Mouse (Mus musculus) layer of hippocampus, adult 11-12 months (tissue): ENCODE data around the gene Adgrd1.
"Not testable (repeated sequence)": the region's sequence is repeated elsewhere in the genome, so short reads cannot be mapped to it uniquely, and the experiment has no call there.

Experiments
- DNase-seq: peaks from one replicate; pipeline ENCODE4 v3.0.0; 2022; ENCODE audit warnings: low spot score

Adgrd1 gene

DNA sequence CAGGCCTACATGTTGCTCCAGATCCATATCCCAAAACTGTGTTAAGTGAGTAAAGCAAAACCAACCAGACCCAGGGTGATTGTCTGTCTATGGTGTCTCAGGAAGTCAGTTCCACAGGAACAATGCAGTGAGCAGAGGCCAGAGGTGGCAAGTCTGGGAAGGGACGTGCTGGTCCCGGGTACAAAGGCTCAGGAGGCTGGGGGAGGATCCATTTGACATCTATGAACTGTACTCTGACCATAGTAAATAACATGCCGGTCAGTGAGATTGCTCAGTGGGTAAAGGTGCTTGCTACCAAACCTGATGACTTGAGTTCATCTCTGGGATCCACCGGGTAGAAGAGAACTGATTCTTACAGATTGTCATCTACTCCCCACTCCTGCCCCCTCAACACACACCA lies 3.4 kb upstream of the Adgrd1 start:
- no peak for DNase-seq

DNA sequence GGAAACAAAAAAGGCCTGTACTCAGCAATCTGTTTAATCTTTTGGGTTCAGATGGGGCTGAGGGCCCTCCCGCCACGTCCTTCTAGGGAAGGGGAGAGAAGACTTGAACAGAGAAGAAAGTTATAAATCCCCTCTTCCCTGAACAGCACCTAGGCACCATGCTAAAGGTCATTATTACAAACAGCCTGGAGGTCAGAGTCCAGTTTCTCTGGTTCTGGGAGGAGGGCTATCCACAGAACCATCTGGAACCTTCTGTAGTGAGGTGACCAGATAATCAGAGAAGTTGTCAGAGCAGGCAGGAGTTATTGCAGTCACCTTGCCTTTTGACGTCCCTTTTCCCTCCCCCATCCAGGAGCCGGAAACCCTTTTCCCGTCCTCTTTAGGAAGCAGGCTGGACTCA lies 2.3 kb upstream of the Adgrd1 start:
- no peak for DNase-seq

DNA sequence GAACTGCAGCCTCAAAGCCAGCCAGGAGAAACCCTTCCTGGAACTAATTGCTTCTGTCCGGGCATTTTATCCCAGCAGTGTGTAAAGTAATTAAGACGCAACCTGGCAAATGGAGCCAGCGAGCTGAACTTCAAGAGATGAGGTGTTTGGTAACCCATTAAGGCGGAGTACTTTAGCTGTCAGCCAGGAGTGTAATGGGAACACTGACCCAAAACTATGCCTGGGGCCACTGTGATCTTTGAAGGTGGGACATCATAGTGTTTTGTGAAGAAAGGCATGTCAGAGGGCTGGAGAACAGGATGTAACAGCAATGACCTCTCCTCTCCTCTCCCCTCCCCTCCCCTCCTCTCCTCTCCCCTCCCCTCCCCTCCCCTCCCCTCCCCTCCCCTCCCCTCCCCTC lies 7.5 kb downstream of the Adgrd1 start:
- no peak for DNase-seq

DNA sequence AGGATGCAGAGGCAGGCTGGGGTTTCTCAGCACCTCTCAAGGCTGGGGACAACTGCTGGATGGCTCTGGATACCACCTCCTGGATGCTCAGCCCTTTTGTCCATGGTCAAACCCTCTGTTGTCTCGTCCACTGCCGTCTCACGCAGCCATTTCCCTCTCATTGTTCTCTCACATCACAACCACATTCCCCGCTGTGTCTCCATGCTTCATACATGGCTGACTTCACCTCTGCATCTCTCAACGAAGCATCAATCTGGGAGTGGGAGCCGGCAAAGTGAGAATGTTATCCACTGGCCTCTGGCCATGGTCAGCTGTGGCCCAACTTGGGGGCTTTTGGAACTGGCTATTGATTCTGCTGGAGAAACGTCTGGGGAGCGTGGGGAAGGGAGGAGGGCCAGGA lies 15.2 kb downstream of the Adgrd1 start:
- DNase-seq = no peak

DNA sequence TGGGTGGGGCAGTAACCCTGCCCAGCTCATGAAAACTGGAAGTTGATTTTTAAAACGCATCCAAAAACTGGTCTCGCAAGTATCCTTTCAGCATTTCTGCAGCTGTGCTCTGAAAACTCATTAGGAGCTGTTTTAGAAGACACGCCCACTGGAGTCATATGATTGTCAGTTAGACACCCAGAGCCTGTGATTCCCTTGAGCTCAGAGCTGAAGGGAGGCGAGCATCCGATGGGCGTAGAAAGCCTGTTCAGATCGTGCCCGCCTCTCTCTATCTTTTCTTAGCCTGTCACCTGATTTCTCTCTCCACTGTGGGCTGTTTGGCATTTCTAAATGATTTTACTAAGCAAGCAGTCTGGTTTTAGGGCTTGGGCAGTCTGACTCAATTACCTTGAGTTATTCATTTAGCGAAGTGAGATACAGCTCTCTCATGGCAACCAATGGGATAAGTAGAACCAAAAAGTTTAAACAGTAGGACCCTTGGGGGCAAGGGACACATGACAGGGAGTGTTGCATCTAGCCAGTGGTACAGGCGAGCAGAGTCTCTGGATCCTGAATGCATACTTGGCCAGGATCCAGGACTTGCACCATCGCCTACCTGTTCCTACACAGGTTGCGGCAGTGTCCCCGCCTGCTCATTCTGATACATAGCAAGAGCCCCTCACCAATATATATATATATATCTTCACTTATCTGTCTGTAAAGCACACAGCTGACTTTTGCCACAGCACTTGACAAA lies 17.4 kb downstream of the Adgrd1 start:
- DNase-seq = peak; percentile 54

DNA sequence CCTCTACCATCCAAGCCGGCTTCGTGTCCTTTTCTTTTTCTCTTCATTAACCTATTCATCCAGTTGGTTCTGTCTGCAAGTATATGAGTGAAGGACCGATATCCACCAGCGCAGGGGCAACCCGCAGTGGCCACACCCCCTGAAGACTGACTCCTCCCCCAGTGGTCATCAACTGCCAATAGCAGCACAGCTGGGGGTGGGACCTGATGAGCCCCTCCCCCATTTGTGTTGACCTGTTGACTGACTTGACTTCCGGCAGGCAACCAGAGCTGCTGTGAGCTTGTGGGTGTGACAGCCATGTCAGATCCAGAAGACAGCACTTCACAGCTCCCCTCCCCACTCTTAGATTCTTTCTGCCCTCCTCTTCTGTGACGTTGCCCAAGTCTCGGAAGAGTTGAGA lies 19.7 kb downstream of the Adgrd1 start:
- DNase-seq = no peak

DNA sequence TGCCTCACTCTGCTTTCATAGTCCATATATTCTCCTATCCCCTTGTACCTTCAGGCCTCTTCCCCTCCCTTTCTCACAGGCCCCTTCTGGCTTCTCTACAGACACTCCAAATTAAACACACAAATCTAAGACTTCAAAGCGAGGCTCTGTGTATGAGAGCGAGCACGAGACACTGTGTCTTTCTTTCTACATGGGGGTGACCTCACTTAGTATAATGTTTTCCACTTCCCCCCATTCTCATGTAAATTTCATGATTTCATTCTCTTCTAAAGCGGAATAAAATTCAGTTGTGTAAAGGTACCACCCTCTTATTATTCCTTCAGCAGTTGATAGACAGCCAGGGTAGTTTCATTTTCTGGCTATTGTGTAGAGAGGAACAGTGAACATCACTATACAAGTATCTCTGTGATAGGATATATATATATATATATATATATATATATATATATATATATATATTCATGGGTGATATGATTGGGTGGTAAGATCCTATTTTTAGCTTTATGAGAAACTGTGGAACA lies 21.1 kb downstream of the Adgrd1 start:
- no peak for DNase-seq

DNA sequence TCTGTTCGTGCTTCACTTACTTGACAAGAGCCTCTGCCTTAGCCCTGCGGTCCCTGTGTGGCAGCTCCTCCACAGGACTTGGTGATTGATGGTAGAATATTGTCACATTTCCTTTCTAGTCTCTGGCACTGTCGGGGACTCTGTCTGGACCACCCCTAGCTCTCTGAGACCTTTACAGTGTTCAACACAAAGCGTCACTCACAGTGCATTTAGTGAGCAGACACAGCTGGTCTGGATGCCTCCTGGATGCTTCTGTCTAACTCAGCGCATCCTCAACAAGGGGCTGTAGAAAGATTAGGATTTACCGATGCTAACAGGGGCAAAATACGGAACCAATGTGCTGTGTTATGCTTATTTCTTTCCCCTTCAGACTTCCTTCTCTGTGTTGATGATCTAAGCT lies 22.0 kb downstream of the Adgrd1 start:
- DNase-seq = no peak

DNA sequence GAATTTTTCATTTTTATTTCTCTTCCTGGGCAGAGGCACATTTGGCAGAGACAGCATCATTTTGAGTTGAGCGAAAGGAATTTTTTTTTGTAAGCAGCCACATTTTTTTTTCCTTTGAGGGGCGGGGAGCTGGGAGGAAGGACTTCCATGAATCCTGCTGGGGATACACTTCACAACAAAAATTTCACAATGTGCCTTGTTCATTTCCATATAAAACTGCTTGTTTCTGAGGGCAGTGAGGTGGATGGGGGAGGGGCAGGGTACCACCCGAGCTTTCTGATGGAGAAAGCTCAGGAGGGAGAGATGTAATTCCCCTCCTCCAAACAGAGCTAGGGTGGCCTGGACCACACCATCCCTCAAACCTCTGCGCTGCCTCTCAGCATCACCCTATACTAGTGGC lies 22.6 kb downstream of the Adgrd1 start:
- no peak for DNase-seq

DNA sequence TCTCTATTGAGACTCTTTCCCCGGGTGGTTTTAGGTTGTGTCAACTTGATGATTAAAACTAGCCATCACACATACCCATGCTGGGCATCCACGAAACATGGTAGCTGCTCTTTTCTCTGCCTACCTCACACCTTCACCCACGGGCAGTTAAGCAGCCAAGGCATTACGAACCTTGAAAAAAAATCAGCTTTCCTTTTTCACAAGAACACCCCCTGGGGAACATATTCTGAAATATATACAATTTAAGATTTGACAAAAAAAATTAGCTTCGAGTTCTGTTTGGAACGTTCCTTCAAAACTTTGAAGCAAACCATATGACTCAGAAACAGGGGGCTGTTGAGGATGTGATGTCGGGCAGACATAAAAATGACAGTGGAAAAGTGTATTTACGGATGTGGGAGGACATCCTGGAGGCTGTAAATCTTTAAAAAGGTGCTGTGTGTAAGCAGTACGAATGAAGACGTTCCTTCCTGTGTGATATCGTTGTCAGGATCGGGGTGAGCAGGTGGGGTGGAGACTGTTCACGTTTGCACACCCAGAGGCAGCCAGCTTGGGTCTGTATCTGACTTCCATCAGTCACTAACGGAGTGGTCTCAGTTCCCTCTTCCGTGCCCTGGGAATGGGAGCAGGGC lies 25.2 kb downstream of the Adgrd1 start:
- no peak for DNase-seq

DNA sequence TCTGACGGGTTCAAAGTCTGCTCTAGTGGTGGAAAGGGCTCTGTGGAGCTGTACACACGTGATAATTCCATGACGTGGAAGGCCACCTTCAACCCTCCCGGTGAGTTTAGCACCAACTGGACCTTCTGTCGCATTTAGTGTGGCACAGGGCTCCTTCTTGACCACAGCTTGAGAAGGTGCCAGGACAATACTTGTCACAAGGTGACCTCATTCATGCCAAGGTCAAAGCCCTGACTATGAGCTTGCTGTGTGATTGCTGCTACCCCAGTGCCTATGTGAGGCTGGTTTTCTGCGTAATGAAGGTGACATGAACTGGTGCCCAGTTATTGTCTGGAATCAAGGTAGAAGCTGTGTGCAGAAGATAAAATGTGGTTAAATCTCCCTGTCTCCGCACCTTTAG lies 25.9 kb downstream of the Adgrd1 start:
- DNase-seq = no peak

DNA sequence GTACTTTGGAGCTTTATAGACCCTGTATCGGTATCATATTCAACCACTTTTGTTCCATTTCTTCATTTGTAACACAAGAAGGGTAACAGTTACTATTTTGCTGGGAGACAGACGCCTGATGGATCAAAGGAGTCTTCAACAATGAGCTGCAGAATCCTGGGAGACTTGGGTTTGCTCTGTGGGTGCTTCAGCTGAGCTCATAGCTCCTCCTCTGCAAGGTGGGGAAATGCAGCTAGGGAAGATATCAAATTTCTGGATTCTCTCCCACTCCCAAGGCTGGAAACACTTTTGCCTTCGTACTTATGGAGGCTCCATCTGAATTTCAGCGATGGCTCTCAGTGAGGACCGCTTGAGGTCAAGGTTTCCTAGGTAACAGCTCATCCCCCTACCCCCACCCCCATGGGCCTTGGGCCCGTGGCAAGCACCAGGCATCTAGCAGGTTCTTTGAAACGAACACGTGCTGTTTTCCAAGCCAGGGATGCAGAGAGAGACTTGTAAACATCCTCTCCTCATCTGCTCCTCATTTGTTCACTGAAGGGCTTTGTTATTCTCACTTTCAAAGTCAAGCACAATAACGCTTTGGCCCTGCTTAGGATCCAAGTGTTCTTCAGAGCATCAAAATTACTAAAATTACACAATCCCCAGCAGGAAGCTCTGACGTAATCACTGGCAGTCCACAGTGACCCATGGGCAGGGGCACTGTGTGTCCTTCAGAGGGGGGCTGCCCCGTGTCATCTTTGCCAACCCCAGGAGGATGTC lies 27.7 kb downstream of the Adgrd1 start:
- DNase-seq = no peak

DNA sequence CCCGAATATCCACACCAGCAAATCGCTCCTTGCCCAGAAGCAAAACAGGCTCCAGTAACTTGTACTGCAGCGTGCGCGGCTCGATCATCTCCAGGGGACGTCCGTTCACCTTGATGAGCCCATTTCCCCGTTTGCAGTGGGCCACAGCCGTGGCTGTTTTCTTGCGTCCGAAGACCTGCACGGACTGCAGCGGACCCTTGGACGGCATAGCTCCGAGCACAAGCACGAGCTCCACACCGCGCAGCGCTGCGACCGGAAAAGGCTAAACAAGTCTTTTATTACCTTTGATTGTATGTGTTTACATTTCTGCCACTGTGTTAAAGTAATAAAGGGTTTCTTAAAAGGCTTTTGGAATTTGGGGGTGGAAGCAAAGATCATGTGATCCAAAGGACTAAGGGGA lies 31.8 kb downstream of the Adgrd1 start:
- not testable (repeated sequence) for DNase-seq

DNA sequence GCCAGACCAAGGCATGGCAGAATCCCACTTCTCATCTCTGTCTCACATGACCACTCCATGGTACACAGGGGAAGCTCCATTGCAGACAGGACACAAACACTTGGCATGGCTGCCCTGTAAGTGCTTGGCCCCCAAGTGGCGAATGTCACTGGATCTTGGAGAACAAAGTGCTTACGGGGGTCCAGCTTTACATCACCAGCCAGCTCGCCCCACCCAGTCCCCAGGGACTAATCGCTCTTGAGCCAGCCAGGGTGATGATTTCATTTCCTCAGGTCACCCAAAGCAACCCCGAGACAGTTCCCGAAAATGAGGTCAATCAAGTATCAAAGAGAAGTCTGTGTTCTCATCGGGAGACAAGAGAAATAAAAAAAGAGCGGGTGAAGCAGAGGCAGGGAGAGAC lies 33.8 kb downstream of the Adgrd1 start:
- DNase-seq = no peak

DNA sequence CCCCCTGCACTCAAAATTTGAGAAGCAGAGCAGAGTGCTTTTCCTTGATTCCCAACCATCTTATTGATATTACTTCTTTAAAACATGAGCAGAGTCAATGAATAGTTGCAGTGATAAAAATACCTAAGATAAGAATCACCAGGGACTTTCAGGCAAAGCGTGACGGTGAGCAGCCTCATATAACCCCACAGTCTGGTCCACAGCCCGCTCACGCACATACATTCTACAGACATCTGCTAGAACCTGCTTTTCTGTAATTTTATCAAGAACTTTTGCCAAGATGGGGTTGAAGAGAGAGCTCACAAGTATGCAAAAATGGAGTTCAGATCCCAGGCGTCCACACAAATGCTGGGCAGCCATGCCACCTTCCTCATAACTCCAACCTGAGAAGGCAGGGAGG lies 40.9 kb downstream of the Adgrd1 start:
- DNase-seq = no peak

DNA sequence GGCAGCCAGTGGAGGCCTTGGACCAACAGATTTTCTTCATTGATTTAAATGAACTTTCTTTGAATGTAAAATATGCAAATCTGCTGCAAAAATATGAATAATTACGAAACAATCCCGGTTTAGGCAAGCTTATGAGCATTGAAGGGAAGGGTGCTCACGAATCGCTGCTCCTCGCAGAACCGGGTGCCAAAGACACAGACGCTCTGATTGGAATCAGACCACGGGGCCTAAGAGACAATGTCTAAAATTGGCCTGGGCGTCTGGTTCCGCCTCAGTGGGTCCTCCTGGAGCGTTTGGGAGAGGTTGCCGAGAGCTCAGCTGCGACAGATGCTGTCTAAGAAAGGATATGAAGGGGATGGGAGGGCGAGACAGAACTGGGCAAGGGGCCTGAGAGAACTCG lies 42.0 kb downstream of the Adgrd1 start:
- DNase-seq = peak; percentile 31

DNA sequence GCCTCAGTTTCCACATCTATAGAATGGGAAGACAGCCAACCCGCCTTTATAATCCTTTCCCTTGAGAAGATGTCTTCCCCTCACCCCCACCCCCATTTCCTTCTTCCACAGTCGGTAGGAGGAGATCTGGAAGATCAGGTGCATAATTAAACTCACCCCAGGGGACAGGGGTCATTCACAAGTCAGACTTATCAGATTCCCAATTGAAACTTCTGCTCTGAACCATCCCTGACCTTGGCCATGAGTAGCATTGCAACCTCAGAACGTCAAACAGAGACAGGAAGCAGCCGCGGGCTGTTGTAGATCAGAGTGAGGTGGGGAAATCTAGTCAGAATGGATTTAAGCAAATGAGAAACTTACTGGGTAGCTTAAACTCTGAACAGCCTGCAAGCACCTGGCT lies 46.3 kb downstream of the Adgrd1 start:
- no peak for DNase-seq

DNA sequence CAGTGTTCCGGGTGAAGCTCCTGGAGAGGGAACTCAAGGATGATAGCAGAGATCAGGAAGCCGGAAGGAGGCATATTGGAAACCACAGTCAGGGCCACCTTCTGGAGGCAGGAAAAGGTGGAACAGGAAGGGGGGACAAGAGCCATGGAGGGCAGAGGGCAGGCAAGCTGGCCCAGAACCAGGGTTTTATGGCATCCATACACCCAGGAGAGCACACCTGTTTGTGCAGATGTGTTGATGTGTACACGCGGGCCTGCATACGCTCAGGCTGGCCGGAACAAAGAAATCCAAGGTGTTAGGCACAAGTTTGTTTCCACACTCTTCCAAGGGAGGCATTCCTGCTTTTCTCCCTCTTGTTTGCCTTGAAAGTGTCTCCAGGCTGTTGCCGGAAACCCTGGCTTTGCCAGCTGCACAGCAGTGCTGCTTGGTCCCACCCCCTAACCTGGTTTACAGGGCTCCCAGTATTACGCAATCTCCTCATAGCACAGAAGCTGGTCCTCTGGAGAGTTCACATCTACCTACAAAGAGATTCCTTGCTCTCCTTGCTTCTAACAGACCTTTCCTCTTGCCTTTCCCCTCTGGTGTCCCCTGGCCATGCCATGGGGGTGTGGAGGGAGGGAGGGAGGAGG lies 48.9 kb downstream of the Adgrd1 start:
- no peak for DNase-seq

DNA sequence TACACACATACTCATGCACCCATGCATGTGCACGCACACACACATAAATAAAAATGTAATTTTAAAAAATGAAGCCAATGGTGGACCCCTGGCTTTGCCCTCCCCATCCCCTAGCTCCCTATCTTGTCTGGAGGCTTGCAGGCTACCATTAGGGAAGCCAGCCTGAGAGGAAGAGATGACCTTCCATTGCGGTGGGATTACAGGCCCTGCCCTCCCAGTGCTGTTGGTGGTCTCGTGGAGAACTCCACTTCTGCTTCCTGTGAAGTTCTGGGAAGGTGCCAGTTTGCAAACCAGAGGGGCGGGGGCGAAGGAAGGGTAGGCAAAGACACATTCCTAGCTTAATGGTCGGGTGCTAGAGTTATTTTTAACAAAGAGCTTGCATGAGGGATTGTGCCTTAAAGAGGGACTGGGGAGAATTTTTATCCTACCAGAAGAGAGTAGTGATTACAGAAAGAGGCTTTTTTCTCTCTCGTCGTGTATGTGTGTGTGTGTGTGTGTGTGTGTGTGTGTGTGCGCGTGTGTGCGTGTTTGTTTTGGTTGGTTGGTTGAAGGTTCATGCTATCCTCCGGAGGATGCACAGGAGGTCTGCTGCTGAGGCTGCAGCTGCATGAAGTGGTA lies 50.5 kb downstream of the Adgrd1 start:
- no peak for DNase-seq

DNA sequence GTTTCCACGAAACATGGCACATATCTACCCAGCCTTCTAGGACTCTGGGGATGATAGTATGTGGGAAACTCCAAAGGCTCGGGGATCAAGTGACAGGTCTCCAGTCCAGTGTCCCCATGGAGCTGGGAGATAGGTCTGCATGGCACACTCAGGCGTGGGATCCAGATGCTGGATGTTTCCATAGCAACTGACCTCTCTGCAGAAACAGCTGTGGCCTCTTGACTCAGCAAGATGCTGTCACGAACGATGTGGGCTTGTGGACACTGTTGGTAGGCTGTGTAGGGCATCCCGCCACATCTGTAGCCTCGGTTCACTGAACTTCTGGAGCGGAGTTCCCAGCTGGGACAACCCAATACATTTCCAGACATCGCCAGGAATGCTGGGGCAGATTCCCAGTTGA lies 51.9 kb downstream of the Adgrd1 start:
- DNase-seq = no peak

DNA sequence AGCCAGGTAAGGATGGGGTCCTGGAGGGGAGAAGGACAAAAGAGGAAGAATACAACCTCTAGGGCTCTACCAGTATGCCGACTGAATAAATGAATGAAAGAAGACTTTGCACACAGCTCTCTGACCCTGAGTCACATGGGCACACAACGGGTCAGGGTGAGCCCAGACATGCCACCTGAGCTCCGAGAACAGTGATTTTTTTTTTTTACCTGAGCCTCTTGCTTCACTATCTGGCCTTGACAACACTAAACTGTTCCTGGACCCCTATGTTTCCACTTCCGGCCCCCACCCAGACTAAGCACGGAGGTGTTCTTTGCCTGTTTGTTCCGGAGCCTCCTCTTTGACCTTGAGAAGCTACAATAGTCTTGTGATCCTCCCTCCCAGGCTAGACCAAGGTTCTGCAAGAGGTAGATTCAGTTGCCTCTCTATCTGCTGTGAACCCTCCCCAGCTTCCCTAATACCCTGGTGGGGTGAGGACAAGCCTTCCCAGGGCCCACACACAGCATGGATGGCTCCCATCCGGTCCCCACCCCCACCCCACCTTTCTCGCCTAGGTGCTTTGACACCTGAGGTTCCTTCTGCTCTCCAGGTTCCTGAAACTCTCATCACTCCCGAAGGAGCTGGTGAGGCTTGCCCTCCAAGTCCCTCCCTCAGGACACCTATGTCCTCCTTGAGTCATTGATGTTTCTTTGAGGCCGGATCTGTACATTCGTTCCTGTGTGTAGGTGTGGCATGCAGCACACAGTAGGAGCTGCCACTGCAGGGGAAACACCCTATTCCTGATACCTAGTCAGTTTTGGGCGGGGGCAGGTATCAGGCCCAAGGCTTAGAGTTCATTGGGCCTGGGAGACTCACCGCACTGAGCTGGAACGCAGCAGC lies 58.7 kb downstream of the Adgrd1 start:
- no peak for DNase-seq
